Mouse (Mus musculus) skeletal muscle tissue, adult 2 months (tissue): ENCODE results near the gene Pwwp2a.

ENCODE experiments used
- DNase-seq: peaks from one replicate; pipeline ENCODE4 v3.0.0-alpha.2; 2012; ENCODE audit warnings: low read depth, low spot score

Gene Pwwp2a

GRCm38 (mm10) chr11:43723411-43723810 lies 41.6 kb downstream of the Pwwp2a start:
- DNase-seq = no peak

DNA sequence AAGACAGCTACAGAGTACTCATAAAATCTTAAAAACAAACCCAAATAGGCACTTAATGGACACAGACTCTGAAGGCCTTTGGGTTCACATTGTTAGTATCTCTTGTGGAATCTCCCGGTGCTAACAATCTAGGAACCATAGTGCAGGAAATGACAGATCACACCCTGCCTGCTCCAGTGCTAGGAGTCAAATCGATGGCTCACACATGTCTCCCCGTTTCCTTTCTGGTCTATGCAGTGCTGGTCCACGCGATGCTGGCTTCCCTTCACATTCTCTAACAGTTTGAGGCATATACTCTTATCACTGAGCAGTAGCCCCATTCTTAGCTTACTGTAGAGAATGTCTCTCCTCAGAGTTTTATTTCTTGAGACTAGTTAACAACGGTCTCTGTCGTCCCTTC lies 46.0 kb downstream of the Pwwp2a start:
- no peak for DNase-seq

GRCm38 (mm10) chr11:43728737-43729301 lies 47.0 kb downstream of the Pwwp2a start:
- no peak for DNase-seq

DNA sequence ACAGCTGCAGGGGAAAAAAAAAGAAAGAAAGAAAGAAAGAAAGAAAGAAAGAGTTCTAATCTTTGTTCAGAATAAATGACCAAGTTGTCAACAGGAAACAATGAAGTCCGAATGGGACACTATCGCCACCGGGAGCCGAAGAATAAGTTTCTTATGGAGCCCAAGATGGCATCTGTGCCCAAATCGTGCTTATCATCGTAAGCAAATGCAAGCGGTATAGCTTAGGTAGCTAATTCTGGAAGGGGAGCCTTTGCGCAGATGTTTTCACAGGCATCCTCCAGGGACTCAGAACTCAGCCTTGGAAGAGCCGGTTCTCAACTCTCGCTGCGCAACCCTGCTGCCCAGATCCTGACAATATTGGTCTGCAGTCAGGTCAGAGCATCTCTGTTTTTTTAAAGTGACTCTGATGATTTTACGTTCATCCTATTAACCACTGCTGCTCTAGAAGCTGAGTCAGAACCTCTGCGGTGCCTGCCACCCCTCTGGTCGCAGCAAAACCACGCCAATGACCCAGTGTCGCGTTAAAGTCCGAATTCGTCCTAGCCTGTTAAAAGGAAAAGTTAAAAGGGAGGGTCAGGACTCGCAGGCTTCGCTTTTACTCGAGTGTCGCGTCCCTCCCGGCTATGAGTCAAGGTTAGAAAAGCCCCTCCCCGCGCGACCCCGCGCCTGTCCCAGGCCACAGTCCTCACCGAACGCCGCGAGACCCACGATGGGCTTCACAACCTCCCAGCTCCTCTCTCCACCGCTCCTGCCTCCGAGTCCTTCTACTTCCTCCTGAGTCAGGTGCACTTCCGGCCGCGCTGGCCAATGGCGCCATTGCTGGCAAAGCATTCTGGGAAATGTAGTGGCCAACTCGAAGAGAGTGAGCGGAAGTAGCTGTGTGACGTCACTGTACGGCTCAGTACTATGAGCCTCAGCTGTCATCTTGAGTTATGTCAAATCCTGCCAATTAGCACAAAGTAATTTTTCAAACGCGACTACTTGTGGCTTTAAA lies 65.7 kb downstream of the Pwwp2a start, which contains the start of gene Ttc1:
Gene Ttc1 (minus strand): TSS at position 776 of the 994 bp plus-strand sequence.
- peak; percentile 96 for DNase-seq

GRCm38 (mm10) chr11:43751542-43751941 lies 69.7 kb downstream of the Pwwp2a start:
- DNase-seq = no peak

GRCm38 (mm10) chr11:43754568-43754967 lies 72.8 kb downstream of the Pwwp2a start:
- DNase-seq = no peak

GRCm38 (mm10) chr11:43755411-43755810 lies 73.6 kb downstream of the Pwwp2a start:
- no peak for DNase-seq

DNA sequence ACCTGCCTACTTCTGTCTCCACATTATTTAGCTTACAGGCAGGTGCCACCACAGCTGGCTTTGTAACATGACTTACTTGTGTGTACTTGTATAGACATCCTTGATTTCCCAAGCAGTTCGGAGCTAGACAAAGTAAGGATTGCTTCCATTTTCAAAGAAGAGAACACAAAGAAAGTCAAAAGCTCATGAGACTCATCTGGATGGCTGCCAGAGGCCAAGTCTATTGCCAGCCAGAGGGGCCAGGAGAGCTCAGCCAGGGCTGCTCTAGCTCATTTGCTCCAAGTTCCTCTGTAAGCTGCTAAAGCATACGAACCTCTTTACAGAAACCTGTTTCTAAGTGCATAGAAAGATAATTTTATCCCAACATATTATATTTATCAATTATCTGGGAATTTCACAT lies 76.6 kb downstream of the Pwwp2a start:
- no peak for DNase-seq

DNA sequence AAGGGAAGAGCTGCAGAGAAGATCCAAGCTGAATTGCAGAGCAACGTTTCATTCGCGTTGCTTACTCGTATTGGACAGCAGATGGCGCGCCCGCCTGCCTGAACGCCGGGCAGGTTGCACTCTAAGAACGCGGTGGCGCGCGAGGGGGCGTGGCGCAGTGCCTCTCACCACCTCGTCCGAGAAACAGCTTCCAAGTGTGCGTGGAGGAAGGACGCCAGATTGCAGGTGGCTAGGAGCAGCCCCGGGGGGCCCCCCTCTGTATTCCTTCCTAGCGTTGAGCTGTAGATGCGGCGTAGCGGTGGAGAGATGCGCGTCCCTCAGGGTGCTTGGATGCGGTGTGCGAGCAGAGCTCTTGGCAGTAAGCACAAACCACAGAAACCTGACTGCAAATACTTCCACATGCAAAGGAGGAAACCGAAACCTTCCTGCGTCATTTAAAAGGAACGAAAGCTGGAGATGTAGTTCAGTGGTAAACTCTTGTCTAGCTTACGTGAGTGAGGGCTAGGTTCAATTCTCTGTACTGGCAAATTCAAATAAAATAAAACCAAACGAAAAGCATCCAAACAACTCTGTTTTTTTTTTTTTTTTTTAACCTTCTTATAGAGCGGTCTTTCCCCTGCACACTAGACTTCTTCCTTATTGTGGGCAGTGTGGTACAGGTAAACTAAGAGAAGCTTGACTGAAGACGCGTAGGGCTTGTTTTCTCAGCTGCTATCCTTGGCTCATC lies 85.3 kb downstream of the Pwwp2a start:
- DNase-seq = no peak

- DNase-seq = no peak
These were observed 86.0 kb downstream of the Pwwp2a start for GRCm38 (mm10) chr11:43767749-43768148.

DNA sequence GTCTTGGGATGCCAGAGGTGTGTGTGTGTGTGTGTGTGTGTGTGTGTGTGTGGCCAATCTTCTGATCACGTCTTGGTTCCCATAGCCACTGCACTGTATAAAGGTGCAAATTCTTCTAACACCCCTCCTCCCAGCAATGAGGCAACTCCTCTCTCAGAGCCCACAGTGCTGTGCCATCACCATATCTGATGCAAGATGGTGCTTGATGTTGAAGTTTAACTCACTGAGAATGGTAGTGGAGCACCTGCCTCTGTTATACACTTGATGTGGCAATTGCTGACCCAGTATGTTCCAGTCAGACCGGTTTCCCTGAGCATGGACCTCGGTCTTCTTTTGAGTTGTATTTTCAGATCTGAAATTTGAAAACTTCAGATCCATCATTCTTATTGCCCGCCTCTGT lies 88.3 kb downstream of the Pwwp2a start:
- DNase-seq = no peak
